Mouse (Mus musculus): ENCODE data around the gene Kif27. TPM values are rescaled to one million over a fixed set of nuclear protein-coding genes. Genes with fewer than 3 reads are reported as not detected.
"Not testable (repeated sequence)": the region's sequence is repeated elsewhere in the genome, so short reads cannot be mapped to it uniquely, and the experiment has no call there.

Gene Kif27
- total and polyA plus RNA-seq, 3 experiments: 0.05 TPM; not detected in 2

DNA sequence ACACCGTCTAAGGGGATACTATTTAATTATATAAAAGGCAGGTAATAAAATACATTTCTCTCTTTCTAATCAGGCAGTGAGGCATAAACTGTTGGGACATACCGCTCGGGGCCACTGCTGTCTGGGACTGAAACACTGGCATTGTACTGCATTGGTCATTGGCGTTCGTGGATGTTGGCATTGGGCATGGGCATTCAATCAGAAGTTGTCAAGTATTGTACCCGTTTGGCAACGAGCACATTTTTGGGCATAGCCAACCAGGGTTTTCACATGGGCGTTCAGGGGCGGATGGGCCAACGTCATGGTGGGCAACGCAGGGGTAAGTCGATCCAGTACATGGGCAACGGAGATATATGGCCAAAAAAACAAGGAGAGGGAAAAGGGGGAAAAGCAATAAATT, 38.7 kb upstream of the Kif27 start:
- Histone ChIP-seq H3K9me3 (replicated peaks) (no peaks in the 10 kb centered on the region), H3K36me3 (replicated peaks) (peaks cover 59% of the 10 kb centered on the region), H3K4me3 (ENCODE audit: low read depth, low read length) (peak overlapping the region; percentile 56; the same call in 1 of the 2 replicates), H3K27me3 (ENCODE audit: insufficient read depth, low read length) (no peaks in the 10 kb centered on the region), H3K4me1 (ENCODE audit: insufficient read depth, low read depth, low read length) (peaks cover 26% of the 10 kb centered on the region)
- DNase-seq (ENCODE audit: low spot score): no peak
- TF ChIP-seq TAL1 (conservative IDR thresholded peaks at IDR 0.05; ENCODE audit: low read depth, low read length) (no peak), POLR2AphosphoS5 (IDR thresholded peaks at IDR 0.05; ENCODE audit: insufficient replicate concordance, low read depth, low read length) (no peak), CTCF (IDR thresholded peaks at IDR 0.05; ENCODE audit: low read depth, low read length) (no peak), GATA1 (IDR thresholded peaks at IDR 0.05; ENCODE audit: borderline replicate concordance, low read length) (no peak), GATA2 (IDR thresholded peaks at IDR 0.05; ENCODE audit: borderline replicate concordance, low read depth, low read length) (no peak)
- ATAC-seq (ENCODE audit: extremely low read depth, insufficient number of reproducible peaks, low FRiP score, poor library complexity, severe bottlenecking): no peak

DNA sequence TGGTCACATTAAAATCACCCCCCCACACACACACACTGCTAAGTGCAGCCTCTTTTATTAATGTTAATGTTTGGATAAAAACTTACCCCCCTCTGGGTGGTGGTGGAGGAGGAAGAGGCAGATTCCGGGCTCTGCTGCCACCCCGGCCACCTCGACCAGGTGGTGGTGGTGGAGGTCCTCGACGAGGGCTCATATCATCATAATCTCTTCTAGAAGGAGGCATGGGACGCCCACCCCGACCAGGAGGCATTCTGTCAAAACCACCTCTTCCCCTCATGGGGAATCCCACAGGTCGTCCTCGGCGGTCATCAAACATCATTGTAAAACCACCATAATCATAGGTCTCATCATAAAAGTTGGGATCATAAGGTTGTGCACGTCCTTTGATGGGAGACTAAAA, 35.5 kb upstream of the Kif27 start:
- H3K4me1 ChIP-seq (ENCODE audit: insufficient read depth, low read depth, low read length): peaks cover 32% of the 10 kb centered on the region
- H3K4me3 ChIP-seq (ENCODE audit: low read depth, low read length); DNase-seq (ENCODE audit: low spot score); H3K27me3 ChIP-seq (ENCODE audit: insufficient read depth, low read length); ATAC-seq (ENCODE audit: extremely low read depth, insufficient number of reproducible peaks, low FRiP score, poor library complexity, severe bottlenecking); H3K9me3 ChIP-seq (replicated peaks): not testable (repeated sequence)
- H3K36me3 ChIP-seq (replicated peaks): peaks cover 77% of the 10 kb centered on the region

DNA sequence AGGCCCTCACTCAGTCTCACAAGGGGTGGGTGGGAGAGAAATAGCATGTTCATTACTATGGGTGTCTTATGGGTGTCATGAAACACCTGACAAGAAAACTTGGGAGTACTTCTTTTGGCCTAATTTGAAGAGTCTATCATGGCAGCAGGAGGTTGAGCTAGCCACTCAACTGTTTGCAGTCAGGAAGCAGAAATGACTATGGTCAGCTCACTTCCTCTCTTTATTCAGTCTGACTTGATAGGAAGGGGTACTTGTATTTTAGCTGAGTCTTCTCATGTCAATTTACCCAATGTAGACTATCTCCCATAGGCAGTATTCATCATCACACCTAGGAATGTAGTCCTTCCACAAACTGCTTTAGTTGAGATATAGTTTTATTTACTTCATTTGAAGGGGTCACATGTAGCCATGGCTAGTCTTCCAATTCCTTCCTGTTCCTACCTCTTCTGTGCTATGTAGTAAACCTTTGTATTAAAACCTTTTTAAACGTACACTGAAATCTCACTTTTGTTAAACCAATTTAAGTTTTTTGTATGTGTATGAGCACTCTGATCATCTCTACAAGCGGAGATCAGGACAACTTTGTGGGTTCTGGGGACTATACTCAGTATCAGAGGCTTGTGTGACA, 30.5 kb upstream of the Kif27 start:
- H3K4me1 ChIP-seq (ENCODE audit: insufficient read depth, low read depth, low read length): peaks cover 30% of the 10 kb centered on the region
- peaks cover 9% of the 10 kb centered on the region for H3K9me3 ChIP-seq (replicated peaks)
- no peak overlapping the region for H3K4me3 ChIP-seq (ENCODE audit: low read depth, low read length)
- TF ChIP-seq POLR2AphosphoS5 (IDR thresholded peaks at IDR 0.05; ENCODE audit: insufficient replicate concordance, low read depth, low read length): peak; percentile 87; the same call in 1 of the 2 replicates
- TF ChIP-seq GATA2 (IDR thresholded peaks at IDR 0.05; ENCODE audit: borderline replicate concordance, low read depth, low read length): no peak
- TF ChIP-seq CTCF (IDR thresholded peaks at IDR 0.05; ENCODE audit: low read depth, low read length): no peak
- TF ChIP-seq GATA1 (IDR thresholded peaks at IDR 0.05; ENCODE audit: borderline replicate concordance, low read length): no peak
- TF ChIP-seq TAL1 (conservative IDR thresholded peaks at IDR 0.05; ENCODE audit: low read depth, low read length): no peak
- 0 out of 2 replicates have a peak, but pooled peaks have one; percentile 4 for ATAC-seq (ENCODE audit: extremely low read depth, insufficient number of reproducible peaks, low FRiP score, poor library complexity, severe bottlenecking)
- no peak for DNase-seq (ENCODE audit: low spot score)
- no peaks in the 10 kb centered on the region for H3K27me3 ChIP-seq (ENCODE audit: insufficient read depth, low read length)
- peaks cover 56% of the 10 kb centered on the region for H3K36me3 ChIP-seq (replicated peaks)

DNA sequence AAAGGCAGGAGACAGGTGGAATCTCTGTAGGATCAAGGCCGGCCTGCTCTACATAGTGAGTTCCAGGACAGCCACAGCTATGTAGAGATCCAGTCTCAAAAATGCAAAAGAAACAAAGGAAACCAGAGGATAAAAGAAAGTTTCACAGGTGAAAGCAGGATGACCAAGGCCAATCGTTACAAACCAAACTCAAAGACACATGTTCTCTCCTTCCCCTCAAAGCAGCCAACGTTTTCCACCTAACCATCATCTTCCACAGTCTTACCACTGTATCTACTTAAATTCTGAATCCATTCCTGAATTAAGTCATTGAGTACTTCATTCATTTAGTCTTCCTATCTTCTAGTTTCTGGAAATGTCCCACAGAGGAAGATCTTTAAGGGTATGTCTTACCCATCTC, 29.5 kb upstream of the Kif27 start:
- Histone ChIP-seq H3K36me3 (replicated peaks) (peaks cover 50% of the 10 kb centered on the region), H3K27me3 (ENCODE audit: insufficient read depth, low read length) (no peaks in the 10 kb centered on the region), H3K9me3 (replicated peaks) (peaks cover 10% of the 10 kb centered on the region), H3K4me1 (ENCODE audit: insufficient read depth, low read depth, low read length) (peaks cover 26% of the 10 kb centered on the region), H3K4me3 (ENCODE audit: low read depth, low read length) (no peak overlapping the region)
- TF ChIP-seq CTCF (IDR thresholded peaks at IDR 0.05; ENCODE audit: low read depth, low read length) (no peak), POLR2AphosphoS5 (IDR thresholded peaks at IDR 0.05; ENCODE audit: insufficient replicate concordance, low read depth, low read length) (peak; percentile 78; the same call in 1 of the 2 replicates)
- no peak for ATAC-seq (ENCODE audit: extremely low read depth, insufficient number of reproducible peaks, low FRiP score, poor library complexity, severe bottlenecking)
- DNase-seq (ENCODE audit: low spot score): no peak

DNA sequence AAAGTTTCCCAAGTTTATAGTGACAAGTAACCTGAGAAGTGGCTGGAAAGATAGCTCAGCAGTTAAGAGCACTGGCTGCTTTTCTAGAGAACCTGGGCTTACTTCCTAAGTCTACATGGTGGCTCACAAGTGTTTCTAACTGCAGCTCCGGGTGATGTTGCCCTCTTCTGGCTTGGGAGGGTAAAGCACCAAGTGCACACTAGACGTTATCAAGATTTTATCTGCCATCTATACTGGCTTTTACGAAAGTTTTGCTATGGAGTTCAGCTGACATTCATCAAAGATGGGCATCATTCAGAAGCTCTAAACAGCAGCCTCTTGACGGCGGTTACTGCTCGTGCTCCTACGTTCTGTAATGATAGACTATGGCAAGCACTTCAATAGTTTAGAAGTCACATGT, 29.0 kb upstream of the Kif27 start:
- TF ChIP-seq GATA1 (IDR thresholded peaks at IDR 0.05; ENCODE audit: borderline replicate concordance, low read length) (no peak), TAL1 (conservative IDR thresholded peaks at IDR 0.05; ENCODE audit: low read depth, low read length) (no peak), CTCF (IDR thresholded peaks at IDR 0.05; ENCODE audit: low read depth, low read length) (peak; percentile 49)
- Histone ChIP-seq H3K9me3 (replicated peaks) (peaks cover 11% of the 10 kb centered on the region), H3K36me3 (replicated peaks) (peaks cover 51% of the 10 kb centered on the region), H3K4me3 (ENCODE audit: low read depth, low read length) (no peak overlapping the region), H3K4me1 (ENCODE audit: insufficient read depth, low read depth, low read length) (peaks cover 26% of the 10 kb centered on the region), H3K27me3 (ENCODE audit: insufficient read depth, low read length) (no peaks in the 10 kb centered on the region)
- ATAC-seq (ENCODE audit: extremely low read depth, insufficient number of reproducible peaks, low FRiP score, poor library complexity, severe bottlenecking) (peak; percentile 42; the same call in 1 of the 2 replicates), DNase-seq (ENCODE audit: low spot score) (no peak)

DNA sequence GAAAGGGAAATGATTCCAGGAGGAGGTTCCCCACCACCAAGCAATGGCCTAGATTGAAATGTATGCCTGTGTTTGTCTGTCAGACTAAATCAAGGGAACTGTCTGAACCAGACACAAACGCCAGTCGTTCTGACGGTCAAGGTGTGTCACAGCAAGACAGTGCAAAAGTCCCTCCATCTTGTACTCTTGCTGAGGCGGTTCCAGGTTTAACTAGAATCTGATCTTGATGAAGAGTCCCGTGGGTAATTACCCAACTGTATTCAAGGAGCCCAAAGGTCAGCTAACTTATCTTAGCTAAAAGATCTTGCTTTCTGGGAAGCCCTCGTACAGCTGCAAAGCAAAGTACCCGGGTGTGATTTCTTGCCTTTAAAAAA, 26.6 kb upstream of the Kif27 start:
- ATAC-seq (ENCODE audit: extremely low read depth, insufficient number of reproducible peaks, low FRiP score, poor library complexity, severe bottlenecking): no peak
- no peak for DNase-seq (ENCODE audit: low spot score)
- H3K4me3 ChIP-seq (ENCODE audit: low read depth, low read length): peak overlapping the region; percentile 82; the same call in 1 of the 2 replicates
- peaks cover 32% of the 10 kb centered on the region for H3K9me3 ChIP-seq (replicated peaks)
- no peaks in the 10 kb centered on the region for H3K27me3 ChIP-seq (ENCODE audit: insufficient read depth, low read length)
- no peak for TF ChIP-seq GATA2 (IDR thresholded peaks at IDR 0.05; ENCODE audit: borderline replicate concordance, low read depth, low read length)
- no peak for TF ChIP-seq TAL1 (conservative IDR thresholded peaks at IDR 0.05; ENCODE audit: low read depth, low read length)
- TF ChIP-seq POLR2AphosphoS5 (IDR thresholded peaks at IDR 0.05; ENCODE audit: insufficient replicate concordance, low read depth, low read length): no peak
- H3K36me3 ChIP-seq (replicated peaks): peaks cover 58% of the 10 kb centered on the region
- H3K4me1 ChIP-seq (ENCODE audit: insufficient read depth, low read depth, low read length): peaks cover 22% of the 10 kb centered on the region
